Mouse (Mus musculus) heart, embryonic 11.5 days (tissue): ENCODE results near the gene Tfip11. TPM values are rescaled to one million over a fixed set of nuclear protein-coding genes. Genes with fewer than 3 reads are reported as not detected.
A peak's percentile ranks its signal among the peaks of the same experiment; 100 is the strongest.

ENCODE experiments used
- ATAC-seq: fragments of 200-750 bp; cut with Nextera tagmentation; replicated peaks from 2 replicates; pipeline ENCODE4 v1.8.0; 2017; ENCODE audit warnings: moderate library complexity; ENCODE audit not compliant: insufficient number of reproducible peaks, low FRiP score, low TSS enrichment
- H3K27ac ChIP-seq: fragments of 300-500 bp; sonication (generic); 2 replicates; pipeline ENCODE4 v1.5.1; 2014; ENCODE audit warnings: mild to moderate bottlenecking, low read depth, low read length
- H3K27me3 ChIP-seq: fragments of 300-500 bp; sonication (generic); 2 replicates; pipeline ENCODE4 v1.6.1; 2014; ENCODE audit warnings: mild to moderate bottlenecking, low read length, mixed read lengths; ENCODE audit not compliant: control insufficient read depth, insufficient read depth
- H3K36me3 ChIP-seq: fragments of 300-500 bp; sonication (generic); 2 replicates; pipeline ENCODE4 v1.6.1; 2014; ENCODE audit warnings: mild to moderate bottlenecking, low read length, moderate library complexity, mixed read lengths; ENCODE audit not compliant: control insufficient read depth, insufficient read depth
- H3K4me1 ChIP-seq: fragments of 300-500 bp; sonication (generic); 2 replicates; pipeline ENCODE4 v1.6.1; 2014; ENCODE audit warnings: low read length; ENCODE audit not compliant: control insufficient read depth, insufficient read depth
- H3K4me2 ChIP-seq: fragments of 300-500 bp; sonication (generic); 2 replicates; pipeline ENCODE4 v1.6.1; 2014; ENCODE audit warnings: mild to moderate bottlenecking, moderate library complexity
- H3K4me3 ChIP-seq: fragments of 300-500 bp; sonication (generic); 2 replicates; pipeline ENCODE4 v1.5.1; 2014; ENCODE audit warnings: low read depth, low read length
- H3K9ac ChIP-seq: fragments of 300-500 bp; sonication (generic); 2 replicates; pipeline ENCODE4 v1.6.1; 2014; ENCODE audit warnings: mild to moderate bottlenecking, low read depth, low read length, moderate library complexity
- H3K9me3 ChIP-seq: fragments of 300-500 bp; sonication (generic); replicated peaks from 2 replicates; pipeline ENCODE4 v1.6.1; 2016; ENCODE audit warnings: low read length; ENCODE audit not compliant: control insufficient read depth
- WGBS: fragments of 180-500 bp; shearing (Covaris S2); extraction: QIAGEN DNeasy Blood & Tissue Kit; methylation state at CpG from one replicate; pipeline ENCODE4 v1.1.7; 2014; ENCODE audit not compliant: insufficient replicate concordance; 5-methylcytosine and 5-hydroxymethylcytosine counted together
- polyA plus RNA-seq: library from polyadenylated mRNA; unstranded; fragments of >200 nt; fragmentation: Nextera tagmentation; extraction: Ambion mirVana; gene quantifications from 2 replicates; pipeline ENCODE4 v1.2.1, GENCODE M21; 2014

The Tfip11 gene
- polyA plus RNA-seq, 1 experiment from 2014 or later: 13.7 TPM

GRCm38 (mm10) chr5:112384805-112385472 lies 58.8 kb downstream of the Tfip11 start:
- no peak overlapping the region for H3K4me3 ChIP-seq
- peaks cover 12% of the 10 kb centered on the region for H3K27me3 ChIP-seq
- H3K4me2 ChIP-seq: no peak overlapping the region
- no peak for ATAC-seq
- H3K9me3 ChIP-seq: no peaks in the 10 kb centered on the region
- WGBS: 83% methylated on average over 13 of the region's 13 CpGs
- H3K4me1 ChIP-seq: 0 out of 2 replicates have a peak, but pooled peaks cover 3% of the 10 kb centered on the region
- H3K36me3 ChIP-seq: no peaks in the 10 kb centered on the region
- H3K9ac ChIP-seq: no peak overlapping the region
- no peak overlapping the region for H3K27ac ChIP-seq

- peak; percentile 79 for ATAC-seq
- WGBS: 60% methylated on average over 2 of the region's 2 CpGs
Observed at GRCm38 (mm10) chr5:112385973-112386372, 59.8 kb downstream of the Tfip11 start.

More at GRCm38 (mm10) chr5:112385973-112386372, 59.8 kb downstream of the Tfip11 start:
- Histone ChIP-seq H3K27ac (no peak overlapping the region), H3K4me3 (no peak overlapping the region), H3K4me2 (no peak overlapping the region), H3K36me3 (no peaks in the 10 kb centered on the region), H3K9ac (no peak overlapping the region), H3K9me3 (no peaks in the 10 kb centered on the region), H3K4me1 (0 out of 2 replicates have a peak, but pooled peaks cover 3% of the 10 kb centered on the region), H3K27me3 (peaks cover 19% of the 10 kb centered on the region)

Other genes starting within 250 kb of the Tfip11 start
- 0.66 TPM in 1 of 2 replicates, not detected in the other for gene Cryba4, start 73.8 kb upstream of the Tfip11 start, polyA plus RNA-seq
- not detected in 2 replicates for gene Crybb1, start 70.5 kb upstream of the Tfip11 start, polyA plus RNA-seq
- gene Tpst2, start 49.7 kb upstream of the Tfip11 start, polyA plus RNA-seq: 30.2 and 31.2 TPM in 2 replicates
- gene Srrd, start 16.7 kb downstream of the Tfip11 start, polyA plus RNA-seq: 24.5 and 27.3 TPM in 2 replicates
- gene Hps4, start 16.7 kb downstream of the Tfip11 start, polyA plus RNA-seq: 19.3 and 21.4 TPM in 2 replicates
- gene Gm6583, start 29.7 kb downstream of the Tfip11 start, polyA plus RNA-seq: 0.25 and 0.40 TPM in 2 replicates
- 4.8 and 5.4 TPM in 2 replicates for gene Asphd2, start 68.5 kb downstream of the Tfip11 start, polyA plus RNA-seq
- not detected in 2 replicates for gene Gm6588, start 123.1 kb downstream of the Tfip11 start, polyA plus RNA-seq